Mouse (Mus musculus): Measurements from ENCODE around the gene Tle6. TPM values are rescaled to one million over a fixed set of nuclear protein-coding genes. Genes with fewer than 3 reads are reported as not detected.

Gene Tle6
- total and polyA plus RNA-seq, 3 experiments, result 17.5 to 49.5 (median 44.3) TPM

DNA sequence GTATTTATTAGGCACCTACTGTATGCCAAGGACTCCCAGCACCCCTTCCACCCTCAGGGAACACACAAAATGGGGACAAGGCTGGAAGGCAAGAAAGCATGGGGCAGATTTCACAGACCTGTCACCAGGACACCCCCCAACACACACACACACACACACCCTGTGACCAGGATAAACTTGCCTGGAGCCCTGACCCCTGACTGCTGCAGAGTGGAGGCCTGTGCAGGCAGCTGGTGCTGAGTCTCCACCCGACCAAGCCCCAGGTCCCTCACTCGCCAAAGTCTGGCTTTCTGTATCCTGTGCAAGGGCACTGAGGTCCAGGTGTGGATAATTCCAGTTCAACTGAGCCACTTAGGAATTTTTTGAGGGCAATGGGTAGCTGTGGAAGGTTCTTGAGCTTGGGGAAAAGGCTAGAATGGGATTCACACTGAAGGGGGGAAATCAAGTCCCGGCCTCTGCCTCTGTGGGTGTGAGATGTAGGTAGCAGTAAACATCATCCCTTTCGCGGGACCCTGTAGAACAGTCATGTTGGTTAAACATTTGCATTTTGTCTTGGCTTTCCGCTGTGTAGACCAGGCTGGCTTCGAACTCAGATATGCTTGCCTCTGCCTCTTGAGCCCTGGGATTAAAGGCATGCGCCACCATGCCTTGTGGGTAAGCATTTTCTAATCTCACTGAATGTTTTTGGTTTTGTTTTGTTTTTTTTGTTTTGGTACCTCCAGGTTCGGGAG is 31.2 kb downstream of the Tle6 start:
- Histone ChIP-seq H3K4me3 (ENCODE audit: low read depth, low read length) (no peak overlapping the region), H3K27me3 (ENCODE audit: insufficient read depth, low read length) (peaks cover 32% of the 10 kb centered on the region), H3K4me1 (ENCODE audit: insufficient read depth, low read depth, low read length) (peaks cover 79% of the 10 kb centered on the region), H3K9me3 (replicated peaks) (no peaks in the 10 kb centered on the region), H3K36me3 (replicated peaks) (peaks cover 32% of the 10 kb centered on the region)
- ATAC-seq (ENCODE audit: extremely low read depth, insufficient number of reproducible peaks, low FRiP score, poor library complexity, severe bottlenecking), result no peak
- DNase-seq (ENCODE audit: low spot score), result no peak
- TF ChIP-seq CTCF (IDR thresholded peaks at IDR 0.05; ENCODE audit: low read depth, low read length), result no peak

DNA sequence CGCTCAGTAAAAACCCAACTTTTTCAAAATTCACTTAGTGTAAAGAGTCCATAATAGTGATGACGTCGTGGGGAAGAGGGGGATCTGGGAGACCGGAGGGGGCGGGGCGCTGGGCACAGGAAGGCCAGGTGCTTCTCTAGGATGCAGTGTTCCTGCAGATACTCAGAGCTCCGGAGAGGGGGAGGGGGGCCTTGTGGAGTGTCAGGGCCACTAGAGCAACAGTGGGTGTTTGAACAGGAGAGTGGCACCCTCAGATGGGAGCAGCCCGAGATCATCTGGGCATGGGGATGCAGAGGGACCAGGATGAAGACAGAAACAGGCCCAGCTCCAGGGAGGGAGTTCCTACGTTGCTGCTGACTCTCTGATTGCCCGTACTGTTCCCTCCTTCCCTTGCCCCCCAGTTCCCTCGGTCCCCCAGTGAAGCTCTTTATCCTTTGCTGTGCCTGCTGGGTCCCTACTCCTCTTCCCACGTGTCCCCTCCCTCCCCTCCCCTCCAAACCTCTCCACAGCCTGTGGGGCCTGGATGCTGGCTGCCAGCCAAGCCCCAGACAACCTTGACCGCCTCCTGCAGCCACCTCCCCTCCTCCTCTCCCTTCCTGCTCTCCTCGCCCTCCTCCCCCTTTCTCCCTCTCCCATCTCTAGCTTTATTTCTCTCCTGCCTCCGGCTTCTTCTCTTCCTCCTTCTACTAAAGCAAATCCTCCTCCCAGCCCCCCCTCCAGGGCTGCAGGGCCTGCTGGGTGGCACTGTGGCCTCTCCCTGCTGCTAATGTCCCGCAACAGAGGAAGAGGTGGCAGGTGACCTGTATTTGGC is 32.3 kb downstream of the Tle6 start:
- Histone ChIP-seq H3K4me1 (ENCODE audit: insufficient read depth, low read depth, low read length) (peaks cover 80% of the 10 kb centered on the region), H3K27me3 (ENCODE audit: insufficient read depth, low read length) (peaks cover 23% of the 10 kb centered on the region), H3K4me3 (ENCODE audit: low read depth, low read length) (no peak overlapping the region; the same call in 1 of the 2 replicates), H3K9me3 (replicated peaks) (no peaks in the 10 kb centered on the region), H3K36me3 (replicated peaks) (peaks cover 42% of the 10 kb centered on the region)
- ATAC-seq (ENCODE audit: extremely low read depth, insufficient number of reproducible peaks, low FRiP score, poor library complexity, severe bottlenecking), result no peak
- no peak for DNase-seq (ENCODE audit: low spot score)
- TF ChIP-seq GATA1 (IDR thresholded peaks at IDR 0.05; ENCODE audit: borderline replicate concordance, low read length) (no peak), CTCF (IDR thresholded peaks at IDR 0.05; ENCODE audit: low read depth, low read length) (no peak)

DNA sequence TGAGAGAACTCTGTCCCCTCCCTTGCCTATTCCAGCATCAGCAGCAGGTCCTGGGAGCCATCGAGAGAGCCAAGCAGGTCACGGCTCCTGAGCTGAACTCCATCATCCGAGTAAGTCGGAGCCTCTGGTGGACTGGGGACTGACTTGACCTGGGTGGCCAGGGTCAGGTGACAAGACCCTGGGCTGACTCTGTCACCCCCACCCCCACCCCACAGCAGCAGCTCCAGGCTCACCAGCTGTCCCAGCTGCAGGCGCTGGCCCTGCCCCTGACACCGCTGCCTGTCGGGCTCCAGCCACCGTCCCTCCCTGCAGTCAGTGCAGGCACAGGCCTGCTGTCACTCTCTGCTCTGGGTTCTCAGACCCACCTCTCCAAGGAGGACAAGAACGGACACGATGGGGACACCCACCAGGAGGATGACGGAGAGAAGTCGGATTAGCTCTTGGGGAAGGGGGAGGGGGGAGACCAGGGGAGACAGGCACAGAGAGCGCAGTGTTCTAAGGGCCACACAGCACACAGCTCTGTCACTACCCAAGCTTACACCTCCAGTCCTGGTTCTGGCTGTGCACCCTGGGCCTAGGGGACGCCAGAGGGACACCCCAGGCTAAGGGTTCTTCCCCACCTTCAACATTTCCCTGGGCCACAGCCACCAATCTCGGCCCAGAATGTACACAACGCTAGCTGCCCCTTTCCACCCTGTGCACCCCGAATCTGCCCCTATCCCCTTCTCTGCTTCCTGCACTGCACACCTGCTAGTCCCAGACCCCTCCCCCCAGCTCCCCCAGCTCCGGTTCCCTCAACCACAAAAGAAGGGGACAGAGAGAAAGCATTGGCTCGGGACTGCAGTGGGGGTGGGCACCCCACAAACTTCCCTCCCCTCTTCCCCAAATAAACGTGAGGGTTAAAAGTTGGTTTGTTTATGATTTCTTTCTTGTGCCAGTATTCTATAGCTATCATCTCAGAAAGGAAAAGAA is 35.3 kb downstream of the Tle6 start:
- no peak for DNase-seq (ENCODE audit: low spot score)
- ATAC-seq (ENCODE audit: extremely low read depth, insufficient number of reproducible peaks, low FRiP score, poor library complexity, severe bottlenecking), result no peak
- Histone ChIP-seq H3K4me1 (ENCODE audit: insufficient read depth, low read depth, low read length) (peaks cover 78% of the 10 kb centered on the region), H3K4me3 (ENCODE audit: low read depth, low read length) (no peak overlapping the region), H3K27me3 (ENCODE audit: insufficient read depth, low read length) (peaks cover 5% of the 10 kb centered on the region; the same call in 1 of the 2 replicates), H3K9me3 (replicated peaks) (no peaks in the 10 kb centered on the region), H3K36me3 (replicated peaks) (peaks cover 70% of the 10 kb centered on the region)
- TF ChIP-seq TAL1 (conservative IDR thresholded peaks at IDR 0.05; ENCODE audit: low read depth, low read length) (no peak), CTCF (IDR thresholded peaks at IDR 0.05; ENCODE audit: low read depth, low read length) (no peak), GATA1 (IDR thresholded peaks at IDR 0.05; ENCODE audit: borderline replicate concordance, low read length) (no peak), POLR2AphosphoS5 (IDR thresholded peaks at IDR 0.05; ENCODE audit: insufficient replicate concordance, low read depth, low read length) (no peak), GATA2 (IDR thresholded peaks at IDR 0.05; ENCODE audit: borderline replicate concordance, low read depth, low read length) (no peak)

DNA sequence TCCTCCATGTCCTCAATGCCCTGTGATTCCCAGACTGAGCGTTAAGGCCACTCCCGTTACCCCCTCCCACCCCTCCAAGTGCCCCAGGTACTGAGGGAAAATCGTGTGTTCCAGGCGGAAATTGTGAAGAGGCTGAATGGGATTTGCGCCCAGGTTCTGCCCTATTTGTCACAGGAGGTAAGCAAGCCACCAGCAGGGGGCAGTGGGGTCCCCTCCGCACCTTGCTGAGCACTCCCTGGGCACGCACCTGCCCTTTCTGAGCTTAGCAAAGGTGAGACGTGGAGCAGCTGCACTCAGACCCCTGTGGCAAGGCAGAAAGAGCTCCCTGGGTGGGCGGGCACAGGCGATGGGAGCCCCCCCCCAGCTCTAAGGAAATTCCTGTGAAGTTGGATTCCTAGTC is 36.1 kb downstream of the Tle6 start:
- Histone ChIP-seq H3K4me3 (ENCODE audit: low read depth, low read length) (no peak overlapping the region), H3K9me3 (replicated peaks) (no peaks in the 10 kb centered on the region), H3K36me3 (replicated peaks) (peaks cover 70% of the 10 kb centered on the region), H3K4me1 (ENCODE audit: insufficient read depth, low read depth, low read length) (peaks cover 75% of the 10 kb centered on the region), H3K27me3 (ENCODE audit: insufficient read depth, low read length) (peaks cover 3% of the 10 kb centered on the region; the same call in 1 of the 2 replicates)
- no peak for TF ChIP-seq TAL1 (conservative IDR thresholded peaks at IDR 0.05; ENCODE audit: low read depth, low read length)
- no peak for TF ChIP-seq GATA1 (IDR thresholded peaks at IDR 0.05; ENCODE audit: borderline replicate concordance, low read length)
- TF ChIP-seq CTCF (IDR thresholded peaks at IDR 0.05; ENCODE audit: low read depth, low read length), result peak; percentile 47; the same call in 1 of the 2 replicates
- DNase-seq (ENCODE audit: low spot score), result peak; percentile 51
- ATAC-seq (ENCODE audit: extremely low read depth, insufficient number of reproducible peaks, low FRiP score, poor library complexity, severe bottlenecking), result no peak

DNA sequence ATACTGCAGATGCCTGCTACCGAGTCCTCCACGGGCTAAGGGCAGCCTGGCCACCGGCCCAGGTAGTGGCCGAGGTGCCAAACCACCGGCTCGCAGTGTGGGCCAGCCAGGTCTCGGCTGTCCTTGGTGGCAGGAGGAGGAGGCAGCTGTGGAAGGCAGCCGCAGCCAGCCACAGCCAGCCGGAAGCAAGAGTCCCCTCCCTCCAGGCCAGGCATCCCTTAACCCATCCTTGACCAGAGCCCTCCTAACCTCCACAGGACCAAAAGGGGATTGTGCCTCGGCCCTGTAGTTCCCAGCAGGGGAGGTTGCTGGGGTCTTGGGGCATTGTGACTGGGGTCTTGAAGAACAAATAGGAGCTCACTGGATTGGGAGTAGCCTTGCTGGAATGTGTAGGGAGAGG is 36.7 kb downstream of the Tle6 start:
- peaks cover 69% of the 10 kb centered on the region for H3K4me1 ChIP-seq (ENCODE audit: insufficient read depth, low read depth, low read length)
- peaks cover 70% of the 10 kb centered on the region for H3K36me3 ChIP-seq (replicated peaks)

DNA sequence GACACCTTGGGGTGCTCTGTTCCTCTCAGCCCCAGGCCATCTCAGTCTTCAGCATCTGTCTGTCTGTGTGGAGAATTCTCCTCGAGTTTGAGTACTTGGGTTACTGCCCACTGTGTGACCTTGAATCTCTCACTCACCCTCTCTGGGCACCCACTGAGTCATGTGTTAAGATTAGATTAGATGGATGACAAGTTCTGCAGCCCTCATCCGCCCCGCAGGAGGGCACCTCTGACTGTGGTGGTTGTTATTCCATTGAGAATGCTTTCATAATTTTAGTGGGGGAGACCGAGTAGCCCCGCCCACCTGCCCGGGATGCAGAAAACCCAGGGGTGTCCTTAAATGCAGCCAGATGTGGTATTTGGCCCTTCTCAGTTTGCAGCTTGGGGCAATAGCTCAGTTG is 37.4 kb downstream of the Tle6 start:
- TF ChIP-seq GATA2 (IDR thresholded peaks at IDR 0.05; ENCODE audit: borderline replicate concordance, low read depth, low read length) (no peak), POLR2AphosphoS5 (IDR thresholded peaks at IDR 0.05; ENCODE audit: insufficient replicate concordance, low read depth, low read length) (no peak), GATA1 (IDR thresholded peaks at IDR 0.05; ENCODE audit: borderline replicate concordance, low read length) (no peak), TAL1 (conservative IDR thresholded peaks at IDR 0.05; ENCODE audit: low read depth, low read length) (no peak), CTCF (IDR thresholded peaks at IDR 0.05; ENCODE audit: low read depth, low read length) (no peak)
- DNase-seq (ENCODE audit: low spot score) (no peak), ATAC-seq (ENCODE audit: extremely low read depth, insufficient number of reproducible peaks, low FRiP score, poor library complexity, severe bottlenecking) (no peak)
- Histone ChIP-seq H3K27me3 (ENCODE audit: insufficient read depth, low read length) (no peaks in the 10 kb centered on the region), H3K36me3 (replicated peaks) (peaks cover 70% of the 10 kb centered on the region), H3K4me3 (ENCODE audit: low read depth, low read length) (no peak overlapping the region), H3K4me1 (ENCODE audit: insufficient read depth, low read depth, low read length) (peaks cover 69% of the 10 kb centered on the region), H3K9me3 (replicated peaks) (no peaks in the 10 kb centered on the region)

More for the DNA sequence above, 36.7 kb downstream of the Tle6 start:
- Histone ChIP-seq H3K4me3 (ENCODE audit: low read depth, low read length) (peak overlapping the region; percentile 50; the same call in 1 of the 2 replicates), H3K27me3 (ENCODE audit: insufficient read depth, low read length) (no peaks in the 10 kb centered on the region), H3K9me3 (replicated peaks) (no peaks in the 10 kb centered on the region)
- TF ChIP-seq CTCF (IDR thresholded peaks at IDR 0.05; ENCODE audit: low read depth, low read length) (no peak), TAL1 (conservative IDR thresholded peaks at IDR 0.05; ENCODE audit: low read depth, low read length) (no peak), GATA1 (IDR thresholded peaks at IDR 0.05; ENCODE audit: borderline replicate concordance, low read length) (no peak), POLR2AphosphoS5 (IDR thresholded peaks at IDR 0.05; ENCODE audit: insufficient replicate concordance, low read depth, low read length) (no peak), GATA2 (IDR thresholded peaks at IDR 0.05; ENCODE audit: borderline replicate concordance, low read depth, low read length) (no peak)
- DNase-seq (ENCODE audit: low spot score) (no peak), ATAC-seq (ENCODE audit: extremely low read depth, insufficient number of reproducible peaks, low FRiP score, poor library complexity, severe bottlenecking) (no peak)
